Mouse (Mus musculus): Measurements from ENCODE around the gene Fcho2.

The Fcho2 gene

DNA sequence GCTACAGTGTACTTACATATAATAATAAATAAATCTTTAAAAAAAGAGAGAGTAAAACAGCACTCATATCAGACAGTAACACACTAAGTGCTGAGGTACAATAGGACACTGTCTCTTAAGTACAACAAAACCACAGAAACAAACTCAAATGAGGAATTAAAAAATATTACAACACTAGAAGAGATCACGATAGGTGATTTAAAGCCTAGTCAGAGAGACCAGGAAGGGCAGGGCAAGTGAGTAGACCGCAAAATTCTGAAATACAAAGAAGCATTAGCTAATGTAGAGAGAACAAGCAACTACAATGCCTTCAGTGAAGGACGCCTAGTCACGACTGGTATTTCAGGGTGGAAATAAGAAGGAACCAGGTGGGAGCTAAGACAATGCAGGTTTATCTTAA is 11.6 kb downstream of the Fcho2 start:
- DNase-seq = no peak

DNA sequence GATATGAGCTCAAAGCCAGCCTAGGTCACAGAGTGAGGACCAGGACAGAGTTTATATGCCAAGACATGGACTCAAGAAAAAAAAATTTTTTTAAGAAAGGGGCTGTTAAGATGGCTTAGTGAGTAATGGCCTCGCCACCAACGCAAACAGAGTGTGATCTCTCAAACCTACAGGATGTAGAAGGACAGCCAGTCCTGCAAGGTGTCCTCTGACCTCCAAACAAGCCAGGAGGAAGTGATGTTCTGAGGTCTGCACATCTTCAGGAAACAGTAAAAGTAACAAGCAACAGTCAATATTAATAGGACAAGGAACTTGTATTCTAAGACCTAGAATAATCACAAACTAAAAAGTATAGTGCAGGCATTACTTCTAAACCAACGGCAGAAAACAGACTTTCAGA is 12.3 kb downstream of the Fcho2 start:
- no peak for DNase-seq

- DNase-seq = no peak
Measured at GRCm38 (mm10) chr13:98795511-98795910, 19.7 kb downstream of the Fcho2 start.

DNA sequence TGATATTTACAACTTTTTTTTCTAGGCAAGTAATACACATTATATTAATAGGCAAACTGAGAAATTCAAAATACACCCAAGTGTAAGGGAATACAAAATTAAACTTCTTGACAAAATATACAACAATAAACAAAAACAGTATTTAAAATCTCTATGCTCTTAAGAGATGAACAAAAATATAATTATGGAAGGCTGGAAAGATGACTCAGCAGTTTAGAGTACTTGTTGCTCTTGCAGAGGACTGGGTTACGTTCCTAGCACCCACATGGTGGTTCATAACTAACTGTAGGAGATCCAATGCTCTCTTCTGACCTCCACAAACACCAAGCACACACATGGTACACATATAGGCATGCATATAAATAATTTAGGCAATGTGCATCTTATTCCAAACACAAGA is 22.4 kb downstream of the Fcho2 start:
- DNase-seq = no peak

DNA sequence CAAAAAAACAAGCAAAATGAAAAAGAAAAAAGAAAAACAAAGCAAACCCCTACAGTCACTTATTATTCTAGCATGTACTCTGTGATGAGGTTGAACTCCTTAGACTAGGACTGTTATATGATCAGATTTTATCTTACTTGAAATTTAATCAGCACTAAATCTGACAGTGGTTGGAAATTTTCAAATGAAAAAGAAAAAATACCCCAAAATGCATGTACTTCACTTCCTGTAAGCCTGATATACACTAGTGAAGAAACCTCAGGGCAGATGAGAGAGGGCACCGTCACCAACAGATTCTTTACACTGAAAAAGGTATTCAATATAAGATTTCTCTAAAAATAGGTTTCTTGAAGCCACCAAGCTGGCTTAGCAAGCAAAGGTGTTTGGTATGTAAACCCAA is 23.6 kb downstream of the Fcho2 start:
- DNase-seq = no peak

- DNase-seq = no peak
Measured at GRCm38 (mm10) chr13:98786970-98787685, 28.1 kb downstream of the Fcho2 start.

GRCm38 (mm10) chr13:98777959-98778358 is 37.3 kb downstream of the Fcho2 start:
- no peak for DNase-seq

GRCm38 (mm10) chr13:98771484-98771883 is 43.8 kb downstream of the Fcho2 start:
- DNase-seq = no peak

DNA sequence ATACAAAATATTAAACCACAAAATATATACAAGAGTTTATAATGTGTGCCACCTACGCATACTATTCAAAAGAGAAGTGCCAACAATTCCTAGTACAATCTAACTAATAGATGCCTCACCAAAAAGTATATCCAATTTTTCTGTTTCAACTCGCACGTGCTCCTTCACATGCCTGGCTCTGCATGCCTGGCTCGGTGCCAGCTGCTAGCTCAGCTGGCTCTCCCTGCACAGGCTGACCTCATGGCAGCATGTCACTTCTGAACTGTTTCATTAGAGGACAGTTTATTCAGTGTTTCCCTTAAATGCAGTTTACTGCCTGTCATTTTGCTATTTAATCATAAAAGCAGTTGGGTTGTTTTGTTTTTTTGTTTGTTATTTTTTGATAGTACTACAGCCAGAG is 46.9 kb downstream of the Fcho2 start:
- DNase-seq = peak; percentile 70

GRCm38 (mm10) chr13:98761771-98762170 is 53.5 kb downstream of the Fcho2 start:
- no peak for DNase-seq

GRCm38 (mm10) chr13:98755886-98756285 is 59.4 kb downstream of the Fcho2 start:
- no peak for DNase-seq

GRCm38 (mm10) chr13:98744679-98745078 is 70.6 kb downstream of the Fcho2 start:
- no peak for DNase-seq

DNA sequence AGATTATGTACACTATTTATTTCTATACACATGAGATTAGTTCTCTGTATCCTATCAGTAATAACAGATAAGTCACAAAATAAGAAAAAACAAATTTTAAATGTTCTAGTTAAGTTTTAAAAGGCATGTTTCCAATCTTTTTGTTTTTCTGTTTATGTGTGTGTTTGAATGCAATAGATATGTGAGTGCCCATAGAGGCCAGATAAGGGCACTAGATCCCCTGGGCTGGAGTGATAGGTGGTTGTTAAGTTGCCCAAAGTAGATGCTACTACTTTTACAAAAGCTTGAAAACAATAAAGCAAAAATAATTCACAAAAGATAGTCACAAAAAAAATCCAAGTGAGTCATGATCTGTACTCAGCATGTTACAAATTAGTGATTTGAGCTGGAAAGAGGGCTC is 71.4 kb downstream of the Fcho2 start:
- DNase-seq = no peak

DNA sequence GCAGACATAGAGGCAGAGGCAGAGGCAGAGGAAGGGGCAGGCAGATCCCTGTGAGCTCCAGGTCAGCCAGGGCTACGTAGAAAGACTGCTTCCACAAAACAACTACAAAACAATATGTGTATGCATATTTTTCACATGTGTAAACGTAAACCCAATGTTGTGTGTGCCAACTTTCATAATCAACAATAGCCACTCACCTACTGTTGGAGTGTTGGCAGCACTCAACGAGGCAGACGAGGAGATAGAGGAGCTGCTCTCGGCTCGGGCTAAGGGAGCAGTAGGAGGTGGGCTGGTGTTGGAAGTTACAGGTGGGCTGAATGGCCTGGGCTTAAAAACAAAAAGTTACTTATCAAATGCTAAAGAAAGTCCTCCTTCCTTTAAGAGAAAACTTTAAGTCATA is 72.0 kb downstream of the Fcho2 start:
- DNase-seq = no peak

DNA sequence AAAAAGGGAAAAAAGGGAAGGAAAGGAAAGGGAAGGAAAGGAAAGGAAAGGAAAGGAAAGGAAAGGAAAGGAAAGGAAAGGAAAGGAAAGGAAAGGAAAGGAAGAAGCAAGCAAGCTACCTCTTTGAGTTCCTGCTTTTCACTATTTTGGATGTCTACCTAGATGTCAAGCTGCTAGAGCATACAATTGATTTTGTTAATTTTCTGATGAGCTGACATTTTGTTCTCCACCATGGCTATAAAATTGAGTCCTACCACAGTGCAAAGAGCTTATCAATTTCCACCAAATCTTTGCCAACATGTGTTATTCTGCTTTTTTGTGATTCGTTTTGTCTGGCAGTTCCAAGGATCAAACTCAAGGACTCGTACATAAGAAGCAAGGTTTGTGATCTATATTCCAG is 77.0 kb downstream of the Fcho2 start:
- DNase-seq = no peak

- no peak for DNase-seq
Measured at GRCm38 (mm10) chr13:98733292-98733691, 82.0 kb downstream of the Fcho2 start.

- no peak for DNase-seq
Measured at GRCm38 (mm10) chr13:98729271-98730062, 85.8 kb downstream of the Fcho2 start.

GRCm38 (mm10) chr13:98726494-98726893 is 88.8 kb downstream of the Fcho2 start:
- DNase-seq = no peak

DNA sequence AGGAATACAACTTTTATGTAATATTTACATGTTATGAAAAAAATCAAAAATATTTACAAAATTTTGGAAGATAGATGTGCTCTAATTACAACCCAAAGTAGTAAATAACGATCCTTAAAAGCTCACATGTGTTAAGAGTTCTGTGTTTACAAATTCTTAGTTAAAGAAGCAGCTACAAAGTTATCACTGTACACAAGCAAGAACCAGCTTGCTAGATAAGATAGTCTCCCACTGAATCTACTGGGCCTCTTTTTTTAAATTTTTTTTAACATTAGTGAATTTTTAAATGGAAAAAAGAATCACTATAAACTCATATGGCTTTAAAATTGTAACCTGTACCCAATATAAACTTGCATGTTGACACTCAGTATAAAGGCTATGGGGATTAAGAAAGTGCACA is 91.8 kb downstream of the Fcho2 start:
- DNase-seq = no peak

DNA sequence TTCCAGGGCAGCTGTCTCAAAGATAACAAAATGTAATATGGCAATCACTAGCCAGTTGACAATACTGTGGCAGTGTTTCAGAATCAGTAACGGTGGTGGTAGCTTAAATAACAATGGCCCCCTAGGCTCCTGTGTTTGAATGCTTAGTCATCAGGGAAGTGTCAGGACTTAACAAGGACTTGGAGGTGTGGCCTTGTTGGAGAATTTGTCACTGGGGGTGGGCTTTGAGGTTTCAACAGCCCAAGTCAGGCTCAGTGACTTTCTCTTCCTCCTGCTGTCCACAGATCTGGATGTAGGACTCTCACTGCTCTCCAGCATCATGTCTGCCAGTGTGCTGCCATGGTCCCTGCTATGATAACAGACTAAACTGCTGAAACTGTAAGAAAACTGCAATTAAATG is 93.0 kb downstream of the Fcho2 start:
- DNase-seq = no peak

DNA sequence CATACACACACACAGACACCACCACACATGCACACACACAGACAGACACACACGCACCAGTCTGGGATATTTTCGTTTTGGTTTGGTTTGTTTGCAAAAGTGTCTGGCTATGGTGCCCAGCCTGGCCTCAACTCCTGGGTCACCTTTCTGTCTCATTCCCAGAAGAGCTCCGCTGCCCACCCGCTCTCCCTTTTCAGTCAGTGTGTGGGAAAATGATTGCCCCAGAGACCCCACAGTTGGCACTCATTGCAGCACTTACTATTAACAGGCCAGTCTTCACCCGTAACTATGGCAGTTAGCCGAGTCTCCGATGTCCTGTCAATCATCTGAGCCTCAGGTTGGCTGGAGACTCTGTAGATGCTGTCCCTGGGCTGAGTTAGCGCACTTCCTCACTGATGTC is 99.1 kb downstream of the Fcho2 start:
- DNase-seq = no peak

DNA sequence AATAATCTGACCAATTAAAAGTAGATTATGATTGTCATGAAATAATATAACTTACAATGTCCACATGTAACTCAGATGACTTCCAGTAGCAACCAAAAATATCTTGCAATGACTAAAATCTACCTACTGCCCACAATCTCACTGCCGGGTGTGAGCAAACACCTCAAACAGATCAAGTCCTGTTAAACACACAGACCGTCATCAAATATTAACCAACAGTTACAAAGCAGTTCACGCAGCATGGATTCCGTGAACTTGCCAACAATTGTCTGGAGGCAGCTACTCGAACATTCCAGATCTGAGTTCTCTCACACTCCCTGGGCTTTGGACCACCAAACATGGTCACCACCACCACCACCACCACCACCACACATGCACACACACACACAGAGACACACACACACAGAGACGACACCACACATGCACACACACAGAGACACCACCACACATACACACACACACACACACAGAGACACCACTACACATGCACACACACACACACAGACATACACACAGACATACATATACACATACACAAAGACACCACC is 99.7 kb downstream of the Fcho2 start:
- no peak for DNase-seq

- no peak for DNase-seq
Measured at GRCm38 (mm10) chr13:98710655-98711054, 104.6 kb downstream of the Fcho2 start.

DNA sequence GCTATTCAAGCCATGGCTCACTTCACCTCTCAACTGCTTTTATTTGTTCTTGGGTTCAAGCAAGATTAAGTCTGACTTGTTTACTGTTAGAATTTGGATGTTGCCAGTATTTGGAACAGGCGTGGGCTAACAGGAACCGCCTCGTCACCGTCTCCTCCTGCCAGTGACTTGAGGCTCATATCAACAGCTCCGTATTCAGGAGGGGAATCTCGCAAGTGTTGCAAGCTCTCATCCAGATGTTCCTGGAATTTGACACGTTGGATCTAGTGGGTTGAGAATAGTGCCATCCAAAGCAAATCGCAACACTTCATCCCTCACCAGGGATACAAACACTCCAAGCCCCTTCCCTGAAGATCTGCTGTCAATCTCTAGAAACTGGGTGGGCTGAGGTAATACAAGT is 105.0 kb downstream of the Fcho2 start:
- DNase-seq = no peak

Data from cerebellum, adult 9-11 months (tissue).